Mouse (Mus musculus): ENCODE results near the gene Gnpda2. TPM values are rescaled to one million over a fixed set of nuclear protein-coding genes. Genes with fewer than 3 reads are reported as not detected.
A peak's percentile ranks its signal among the peaks of the same experiment; 100 is the strongest.

The Gnpda2 gene
- 10 to 100 TPM; 19.1 to 20.7 TPM for total RNA-seq (2021)

DNA sequence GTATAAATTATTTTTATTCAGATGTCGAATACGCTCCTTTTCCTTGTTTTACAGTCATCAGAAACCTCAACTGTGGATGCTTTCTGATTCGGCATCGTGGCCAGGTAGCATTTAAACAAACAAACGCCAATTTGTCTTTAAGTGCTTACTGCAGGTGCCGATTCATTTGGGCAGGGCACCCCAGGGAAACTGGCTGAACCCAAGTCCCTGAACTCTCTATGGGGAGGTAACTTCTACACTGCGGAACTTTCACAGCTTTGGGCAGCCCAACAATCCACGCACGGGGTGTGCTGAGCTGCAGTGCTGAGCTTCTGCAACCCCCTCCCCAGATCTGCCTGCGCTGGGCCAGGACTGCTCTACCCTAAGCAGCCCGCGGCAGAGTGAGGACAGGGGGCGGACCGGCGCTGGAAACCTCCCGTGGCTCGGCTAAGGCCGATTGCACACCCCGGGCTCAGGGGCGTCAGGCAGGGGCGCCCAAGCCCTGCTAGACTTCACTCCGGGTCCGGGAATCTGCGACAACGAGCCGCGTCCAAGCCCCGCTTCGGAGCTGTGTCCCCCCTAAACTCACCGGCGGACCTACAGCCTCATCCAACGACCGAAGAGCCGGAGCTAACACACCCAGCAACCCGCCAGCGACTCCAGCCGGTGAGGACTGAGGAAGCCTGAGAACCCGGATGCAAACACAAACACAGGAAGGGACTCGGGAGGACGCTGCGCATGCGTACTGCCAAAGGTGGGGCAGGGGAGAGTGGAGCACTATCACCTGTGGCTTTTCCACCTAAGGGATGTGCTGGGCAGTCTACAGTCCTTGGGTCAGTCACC is at the start of gene Gnpda2:
Gene Gnpda2, minus strand, starts transcription at position 701 of the 822 bp plus-strand sequence.
- peak; percentile 87 to 89 for DNase-seq

DNA sequence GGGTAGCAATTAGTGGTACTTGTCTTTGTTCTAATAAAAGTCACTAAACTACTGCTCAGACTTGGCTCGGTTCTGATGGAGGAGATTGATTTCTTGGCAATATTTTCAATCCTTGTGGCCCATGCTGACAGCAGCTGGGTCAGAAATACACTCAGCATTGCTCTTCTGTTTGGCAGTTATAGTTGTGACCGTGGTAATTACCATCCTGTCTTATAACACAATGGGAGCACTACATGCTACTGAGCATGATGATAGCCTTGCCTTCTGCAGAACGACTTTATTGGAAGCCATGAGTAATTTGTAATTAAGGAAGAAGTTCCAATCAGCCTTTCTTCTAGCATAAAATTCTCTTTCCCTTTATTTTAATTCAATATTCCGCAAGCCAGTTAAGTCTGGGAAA is 42.6 kb upstream of the Gnpda2 start:
- DNase-seq = no peak

DNA sequence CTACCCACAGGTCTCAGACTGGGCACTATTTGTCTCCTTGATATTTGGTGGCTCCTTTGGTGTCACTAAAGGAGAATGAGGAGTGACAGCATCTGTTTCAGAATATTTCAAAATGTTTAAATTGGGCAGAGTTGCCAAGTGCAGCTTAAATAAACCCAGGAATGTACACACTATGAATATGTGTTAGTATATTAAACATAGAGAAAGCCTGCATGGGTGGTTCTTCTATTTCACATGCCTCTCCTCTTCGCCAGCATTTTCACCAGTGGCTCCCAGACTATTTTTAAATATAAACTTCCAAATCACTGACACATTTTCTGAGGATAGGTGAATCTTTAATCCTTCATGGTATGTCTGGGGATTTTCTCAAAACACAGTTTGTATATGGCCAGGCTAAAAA is 28.8 kb upstream of the Gnpda2 start:
- no peak for DNase-seq

DNA sequence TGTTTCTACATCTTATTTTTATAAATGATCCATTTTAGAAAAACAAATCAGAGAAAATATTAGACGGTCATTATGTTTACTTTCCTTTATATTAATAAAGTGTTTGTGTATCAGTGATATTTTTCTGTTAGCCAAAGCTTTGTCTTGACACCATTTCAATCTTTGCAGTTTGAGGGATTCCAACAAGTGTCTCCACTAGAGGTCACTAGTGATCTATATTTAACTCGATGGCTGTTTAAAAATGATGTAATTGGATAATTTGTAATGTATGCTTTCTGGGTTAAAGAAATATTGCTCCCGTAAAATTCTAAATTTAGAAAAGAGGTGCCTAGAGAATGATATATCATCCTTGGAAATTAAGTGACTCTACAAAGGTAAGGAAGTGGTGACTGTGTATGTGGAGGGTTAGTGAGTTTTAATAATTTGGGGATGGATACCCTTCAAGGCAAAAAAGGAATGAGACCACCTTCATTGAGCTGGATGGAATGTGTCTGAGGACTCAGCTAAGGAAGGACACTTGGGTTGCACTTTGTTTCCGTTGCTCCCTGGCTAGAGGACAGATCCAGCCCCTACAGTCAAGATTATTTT is 21.2 kb upstream of the Gnpda2 start:
- no peak for DNase-seq

DNA sequence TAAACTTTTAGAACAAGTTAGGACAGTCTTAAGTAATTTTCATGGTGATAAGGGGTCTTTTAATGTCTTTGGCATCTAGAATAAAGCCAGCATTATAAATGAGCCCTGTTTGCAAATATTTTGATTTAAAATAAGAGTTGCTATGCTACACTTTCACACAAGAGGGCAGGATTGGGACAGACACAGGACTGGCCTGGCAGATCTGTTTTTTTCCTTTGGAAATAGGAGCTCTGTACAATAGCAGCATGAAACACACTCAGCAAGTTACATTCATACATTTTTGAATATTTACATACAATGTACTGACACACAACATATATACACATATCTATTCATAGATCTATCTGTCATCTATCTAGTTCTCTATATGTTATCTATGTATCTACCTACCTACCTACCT is 8.9 kb upstream of the Gnpda2 start:
- no peak for DNase-seq

DNA sequence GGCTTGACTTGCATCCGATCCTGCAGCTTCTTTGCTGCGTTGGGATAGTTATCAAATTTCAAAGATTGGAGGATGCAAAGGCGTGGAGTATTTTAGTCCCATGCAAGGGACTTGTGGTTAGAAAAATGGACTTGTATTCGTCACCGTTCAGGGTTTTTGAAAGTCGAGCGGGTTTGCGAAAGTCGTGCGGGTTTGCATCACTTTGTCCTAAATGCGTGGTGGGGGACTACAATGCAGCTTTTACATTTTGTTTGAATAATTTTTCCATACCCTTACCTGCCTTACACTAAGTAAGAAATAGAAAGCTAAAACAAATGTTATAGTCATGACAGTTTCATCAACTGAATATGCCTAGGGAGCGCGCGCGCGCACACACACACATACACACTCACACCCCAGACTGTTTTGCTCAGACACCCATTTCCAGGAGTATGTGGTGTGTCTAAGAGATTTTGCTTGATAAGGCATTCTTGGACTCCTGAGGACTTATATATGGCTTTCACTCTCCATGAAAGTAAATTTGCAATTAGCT is 34.7 kb downstream of the Gnpda2 start:
- peak in 1 of 2 experiments; percentile 3 for DNase-seq

DNA sequence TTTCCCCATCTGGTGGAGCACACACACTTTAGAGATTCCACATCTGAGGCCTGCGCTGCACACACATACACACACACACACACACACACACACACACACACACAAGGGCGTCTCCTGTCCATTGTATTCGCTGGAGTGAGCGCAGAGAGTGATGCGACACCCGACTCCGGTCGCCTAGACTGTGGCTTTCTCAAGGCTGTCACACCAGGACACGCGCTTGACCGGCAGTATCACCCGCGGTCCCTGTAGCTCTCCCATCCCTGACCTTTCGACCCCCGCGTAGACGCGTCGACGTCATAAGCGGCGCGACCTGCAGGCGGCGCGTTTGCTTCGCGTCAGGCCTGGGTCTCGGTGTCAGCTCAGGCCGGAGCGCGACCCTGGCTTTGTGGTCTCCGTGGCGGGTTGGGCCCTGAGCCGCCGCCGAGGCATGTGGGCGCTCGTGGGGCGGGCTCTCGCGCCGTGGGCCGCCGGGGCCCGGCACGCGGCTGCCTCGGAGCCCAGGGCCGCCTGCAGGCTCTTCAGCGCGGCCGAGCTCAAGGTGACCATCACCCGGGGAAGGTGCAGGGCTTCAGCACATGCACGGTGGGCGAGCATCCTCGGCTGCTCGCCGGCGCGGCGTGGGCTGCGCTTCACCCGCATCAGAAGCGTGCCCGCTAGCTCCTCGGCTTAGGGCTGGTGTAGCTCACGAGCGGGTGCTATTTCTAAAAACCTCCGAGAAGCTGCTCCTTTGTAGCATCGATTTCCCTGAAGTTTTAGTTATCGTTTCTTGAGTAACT is 35.3 kb downstream of the Gnpda2 start, which contains the start of gene Guf1:
Gene Guf1, plus strand, starts transcription at position 296 of the 776 bp plus-strand sequence.
- DNase-seq = peak; percentile 92 to 95

DNA sequence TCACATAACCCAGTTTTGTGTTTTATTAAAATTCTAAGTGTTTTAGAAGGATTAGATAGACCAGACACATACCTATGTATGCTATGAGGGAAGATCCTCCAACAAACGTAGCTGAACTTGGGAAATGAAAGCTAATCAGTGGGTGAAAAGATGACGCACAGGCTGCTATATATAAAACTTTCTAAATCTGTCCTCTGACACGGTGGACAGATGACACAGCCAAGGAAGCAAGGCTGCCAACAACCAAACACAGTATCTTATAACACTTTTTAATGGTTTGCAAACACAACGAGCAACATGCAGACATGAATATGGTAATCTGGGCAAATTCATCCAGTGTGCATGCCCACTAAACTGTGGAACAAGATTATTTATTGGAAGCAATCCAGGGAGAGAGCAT is 49.7 kb downstream of the Gnpda2 start, which contains the start of gene Yipf7:
Gene Yipf7, minus strand, starts transcription at position 160 of the 400 bp plus-strand sequence.
- no peak for DNase-seq

DNA sequence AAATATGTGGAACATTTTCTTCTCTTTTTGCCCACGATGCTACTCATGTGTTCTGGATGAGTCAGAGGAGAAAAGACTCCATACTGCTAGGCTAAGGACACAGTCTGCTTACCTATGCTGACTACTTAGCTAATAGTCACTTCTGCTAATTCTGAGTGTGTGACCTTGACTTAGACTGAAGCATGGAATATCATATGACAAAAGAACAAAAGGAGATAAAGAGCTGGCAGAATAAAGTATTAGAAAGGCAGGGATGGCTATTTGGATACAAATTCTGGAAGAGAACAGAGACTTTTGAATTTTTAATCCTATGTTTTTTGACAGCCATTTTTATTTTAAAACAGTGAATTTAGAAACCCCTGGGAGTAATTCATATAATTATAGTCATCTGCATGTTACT is 50.5 kb downstream of the Gnpda2 start:
- DNase-seq = no peak

DNA sequence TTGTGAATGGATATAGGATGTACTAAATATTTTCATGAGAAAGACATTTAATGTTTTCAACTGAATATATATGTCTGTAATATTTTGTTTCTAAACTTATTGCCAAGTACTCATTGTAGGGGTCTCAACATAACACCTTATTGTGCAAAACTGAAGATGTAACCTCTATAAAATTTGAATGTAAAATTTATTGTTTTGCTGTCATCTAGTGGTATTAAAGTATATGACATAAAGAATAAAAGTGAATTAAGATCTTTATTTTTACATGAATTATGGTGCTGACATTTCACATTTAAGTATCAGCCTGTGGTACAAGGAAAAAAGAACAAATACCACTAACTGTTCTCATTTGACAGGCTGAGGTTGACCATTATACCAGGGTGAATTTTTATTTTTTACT is 68.2 kb downstream of the Gnpda2 start:
- no peak for DNase-seq

Other genes with a start within 250 kb of the Gnpda2 start
- not detected for gene Yipf7, start 49.7 kb downstream of the Gnpda2 start, total RNA-seq (2021)
- 10 to 100 TPM; 22.5 to 25.4 TPM for gene Guf1, start 35.4 kb downstream of the Gnpda2 start, total RNA-seq (2021)

Data from layer of hippocampus, postnatal 36 days (tissue).